Mouse (Mus musculus): ENCODE measurements around the gene Usp37.

Gene Usp37

GRCm38 (mm10) chr1:74397919-74398451, 146.1 kb downstream of the Usp37 start:
- in situ Hi-C loops (cut with MboI, MseI) = loop anchor here (25.0 kb wide), 1 partner anchor 461 kb away; no protein-coding TSS in a partner anchor

- in situ Hi-C loops (cut with MboI, MseI) = loop anchor here (25.0 kb wide), 1 partner anchor 460 kb away; no protein-coding TSS in a partner anchor
These were observed 146.7 kb downstream of the Usp37 start for GRCm38 (mm10) chr1:74397268-74397918.

GRCm38 (mm10) chr1:74396456-74397222, 147.4 kb downstream of the Usp37 start:
- in situ Hi-C loops (cut with MboI, MseI) = loop anchor here (25.0 kb wide), 1 partner anchor 459 kb away; no protein-coding TSS in a partner anchor

GRCm38 (mm10) chr1:74395290-74395689, 148.8 kb downstream of the Usp37 start:
- in situ Hi-C loops (cut with MboI, MseI) = loop anchor here (25.0 kb wide), 1 partner anchor 458 kb away; no protein-coding TSS in a partner anchor

- in situ Hi-C loops (cut with MboI, MseI) = loop anchor here (25.0 kb wide), 1 partner anchor 458 kb away; no protein-coding TSS in a partner anchor
These were observed 149.2 kb downstream of the Usp37 start for GRCm38 (mm10) chr1:74394858-74395257.

GRCm38 (mm10) chr1:74394311-74394710, 149.8 kb downstream of the Usp37 start:
- in situ Hi-C loops (cut with MboI, MseI) = loop anchor here (25.0 kb wide), 1 partner anchor 457 kb away; no protein-coding TSS in a partner anchor

GRCm38 (mm10) chr1:74393697-74394096, 150.4 kb downstream of the Usp37 start:
- in situ Hi-C loops (cut with MboI, MseI) = loop anchor here (25.0 kb wide), 1 partner anchor 456 kb away; no protein-coding TSS in a partner anchor

GRCm38 (mm10) chr1:74393010-74393409, 151.1 kb downstream of the Usp37 start:
- in situ Hi-C loops (cut with MboI, MseI) = loop anchor here (25.0 kb wide), 1 partner anchor 456 kb away; no protein-coding TSS in a partner anchor

- in situ Hi-C loops (cut with MboI, MseI) = loop anchor here (25.0 kb wide), 1 partner anchor 455 kb away; no protein-coding TSS in a partner anchor
These were observed 151.6 kb downstream of the Usp37 start for GRCm38 (mm10) chr1:74392446-74392994.

- in situ Hi-C loops (cut with MboI, MseI) = loop anchor here (25.0 kb wide), 1 partner anchor 455 kb away; no protein-coding TSS in a partner anchor
These were observed 152.1 kb downstream of the Usp37 start for GRCm38 (mm10) chr1:74391844-74392441.

- in situ Hi-C loops (cut with MboI, MseI) = loop anchor here (25.0 kb wide), 1 partner anchor 454 kb away; no protein-coding TSS in a partner anchor
These were observed 152.9 kb downstream of the Usp37 start, which contains the start of gene Ctdsp1 for GRCm38 (mm10) chr1:74390924-74391748. Gene Ctdsp1, plus strand, starts transcription at chr1:74391509.

- in situ Hi-C loops (cut with MboI, MseI) = loop anchor here (25.0 kb wide), 1 partner anchor 453 kb away; no protein-coding TSS in a partner anchor
These were observed 153.7 kb downstream of the Usp37 start for GRCm38 (mm10) chr1:74390287-74390906.

GRCm38 (mm10) chr1:74389831-74390286, 154.2 kb downstream of the Usp37 start:
- in situ Hi-C loops (cut with MboI, MseI) = loop anchor here (10.0 to 25.0 kb wide), 2 partner anchors 95 to 453 kb away; no protein-coding TSS in a partner anchor

- in situ Hi-C loops (cut with MboI, MseI) = loop anchor here (10.0 to 25.0 kb wide), 2 partner anchors 94 to 451 kb away; no protein-coding TSS in a partner anchor
These were observed 155.6 kb downstream of the Usp37 start for GRCm38 (mm10) chr1:74388398-74388920.

- in situ Hi-C loops (cut with MboI, MseI) = loop anchor here (10.0 to 25.0 kb wide), 2 partner anchors 93 to 450 kb away; no protein-coding TSS in a partner anchor
These were observed 156.6 kb downstream of the Usp37 start for GRCm38 (mm10) chr1:74387386-74387988.

- in situ Hi-C loops (cut with MboI, MseI) = loop anchor here (10.0 to 25.0 kb wide), 2 partner anchors 92 to 450 kb away; no protein-coding TSS in a partner anchor
These were observed 157.2 kb downstream of the Usp37 start for GRCm38 (mm10) chr1:74386714-74387385.

GRCm38 (mm10) chr1:74386363-74386713, 157.7 kb downstream of the Usp37 start:
- in situ Hi-C loops (cut with MboI, MseI) = loop anchor here (10.0 to 25.0 kb wide), 2 partner anchors 92 to 449 kb away; no protein-coding TSS in a partner anchor

GRCm38 (mm10) chr1:74385531-74385930, 158.6 kb downstream of the Usp37 start:
- in situ Hi-C loops (cut with MboI, MseI) = loop anchor here (10.0 to 25.0 kb wide), 2 partner anchors 91 to 448 kb away; no protein-coding TSS in a partner anchor
